Mouse (Mus musculus) embryonic facial prominence, embryonic 15.5 days (tissue): ENCODE data around the gene Washc3. TPM values are rescaled to one million over a fixed set of nuclear protein-coding genes. Genes with fewer than 3 reads are reported as not detected.

Experiments
- polyA plus RNA-seq: library from polyadenylated mRNA; unstranded; fragments of >200 nt; fragmentation: Nextera tagmentation; extraction: Ambion mirVana; gene quantifications from 2 replicates; pipeline ENCODE4 v1.2.1, GENCODE M21; 2015

Gene Washc3
- polyA plus RNA-seq, 1 experiment from 2014 or later = 63.8 TPM

Other genes with a start within 250 kb of the Washc3 start
- 0.27 and 0.41 TPM in 2 replicates for gene Pmch, start 110.0 kb upstream of the Washc3 start, polyA plus RNA-seq
- 8.6 TPM in 2 replicates for gene Parpbp, start 54.2 kb upstream of the Washc3 start, polyA plus RNA-seq
- 60.3 and 63.8 TPM in 2 replicates for gene Nup37, start 54.1 kb upstream of the Washc3 start, polyA plus RNA-seq
- gene Dram1, start 178.0 kb downstream of the Washc3 start, polyA plus RNA-seq = 3.1 and 3.5 TPM in 2 replicates
- 11.0 and 11.1 TPM in 2 replicates for gene Gnptab, start 178.0 kb downstream of the Washc3 start, polyA plus RNA-seq